Mouse (Mus musculus): Measurements from ENCODE around the gene Hipk1.

Hipk1 gene

GRCm38 (mm10) chr3:103716774-103717760 lies 74.3 kb downstream of the Hipk1 start:
- no peak for DNase-seq (ENCODE audit: low read depth in 1 of 2, low spot score in 2 of 2)

GRCm38 (mm10) chr3:103715762-103716693 lies 75.3 kb downstream of the Hipk1 start:
- no peak for DNase-seq (ENCODE audit: low read depth in 1 of 2, low spot score in 2 of 2)

- DNase-seq (ENCODE audit: low read depth in 1 of 2, low spot score in 2 of 2), result no peak
These were observed 76.4 kb downstream of the Hipk1 start for GRCm38 (mm10) chr3:103714942-103715341.

GRCm38 (mm10) chr3:103714236-103714875 lies 77.0 kb downstream of the Hipk1 start:
- DNase-seq (ENCODE audit: low read depth in 1 of 2, low spot score in 2 of 2), result no peak

GRCm38 (mm10) chr3:103712196-103712595 lies 79.2 kb downstream of the Hipk1 start:
- DNase-seq (ENCODE audit: low read depth in 1 of 2, low spot score in 2 of 2), result no peak

GRCm38 (mm10) chr3:103709470-103710040 lies 81.8 kb downstream of the Hipk1 start:
- DNase-seq (ENCODE audit: low read depth in 1 of 2, low spot score in 2 of 2), result no peak

- no peak for DNase-seq (ENCODE audit: low read depth in 1 of 2, low spot score in 2 of 2)
These were observed 85.9 kb downstream of the Hipk1 start for GRCm38 (mm10) chr3:103705426-103705825.

- no peak for DNase-seq (ENCODE audit: low read depth in 1 of 2, low spot score in 2 of 2)
These were observed 86.7 kb downstream of the Hipk1 start for GRCm38 (mm10) chr3:103704661-103705060.

GRCm38 (mm10) chr3:103696388-103696925 lies 94.9 kb downstream of the Hipk1 start:
- DNase-seq (ENCODE audit: low read depth in 1 of 2, low spot score in 2 of 2), result no peak

- no peak for DNase-seq (ENCODE audit: low read depth in 1 of 2, low spot score in 2 of 2)
These were observed 95.8 kb downstream of the Hipk1 start for GRCm38 (mm10) chr3:103695556-103695955.

GRCm38 (mm10) chr3:103690506-103690905 lies 100.9 kb downstream of the Hipk1 start:
- DNase-seq (ENCODE audit: low read depth in 1 of 2, low spot score in 2 of 2), result no peak
